Mouse (Mus musculus) brain, embryonic 14.5 days (tissue): Measurements from ENCODE around the gene Irf8. TPM values are rescaled to one million over a fixed set of nuclear protein-coding genes. Genes with fewer than 3 reads are reported as not detected.

ENCODE experiments used
- DNase-seq: peaks from one replicate; pipeline ENCODE4 v3.0.0-alpha.2; 2011; ENCODE audit warnings: low read depth
- CTCF ChIP-seq: fragments of 200-500 bp; IDR thresholded peaks from 2 replicates; pipeline ENCODE4 v1.5.1; 2012; ENCODE audit warnings: inconsistent platforms, mild to moderate bottlenecking, moderate library complexity, borderline replicate concordance; ENCODE audit not compliant: insufficient read depth, insufficient read length; ENCODE audit errors: extremely low read depth
- POLR2A ChIP-seq: fragments of 200-500 bp; IDR thresholded peaks from 2 replicates; pipeline ENCODE4 v1.6.1; 2012; ENCODE audit warnings: mild to moderate bottlenecking, inconsistent platforms, borderline replicate concordance; ENCODE audit not compliant: poor library complexity, insufficient read depth, insufficient read length, severe bottlenecking; ENCODE audit errors: extremely low read depth
- polyA plus RNA-seq: library from polyadenylated mRNA; depleted of rRNA; stranded (reverse); fragments of >200 nt; gene quantifications from 2 replicates; pipeline ENCODE4 v1.2.3, GENCODE M21; 2012

Irf8 gene
- polyA plus RNA-seq, 1 experiment, result 1.7 TPM

- TF ChIP-seq POLR2A, result no peak
- TF ChIP-seq CTCF, result no peak
Measured at GRCm38 (mm10) chr8:120741001-120741400, 4.8 kb downstream of the Irf8 start.

GRCm38 (mm10) chr8:120741815-120742530, 5.8 kb downstream of the Irf8 start:
- no peak for DNase-seq
- TF ChIP-seq POLR2A (no peak), CTCF (no peak)

More at GRCm38 (mm10) chr8:120741001-120741400, 4.8 kb downstream of the Irf8 start:
- no peak for DNase-seq

GRCm38 (mm10) chr8:120743149-120743897, 7.2 kb downstream of the Irf8 start:
- TF ChIP-seq CTCF (no peak), POLR2A (no peak)
- DNase-seq, result no peak

DNA sequence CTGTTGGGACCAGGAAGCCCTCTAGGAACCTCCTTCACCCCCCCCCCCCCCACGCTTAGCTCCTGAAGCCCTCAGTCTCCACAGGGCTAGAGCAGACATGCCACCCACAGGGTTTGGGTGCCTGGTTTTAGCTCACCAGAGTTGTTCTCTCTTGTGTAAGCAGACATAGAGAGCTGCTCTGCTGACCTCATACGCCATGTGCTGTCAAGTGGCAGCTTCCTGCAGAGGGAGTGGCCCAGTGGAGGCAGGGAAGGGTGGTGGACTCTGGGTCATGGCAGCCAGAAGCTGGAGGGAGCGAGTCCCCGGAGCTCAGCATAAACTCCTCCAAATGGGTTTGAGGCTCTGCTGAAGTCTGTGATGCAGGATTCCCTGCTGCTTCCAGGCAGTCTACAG, 7.7 kb downstream of the Irf8 start:
- TF ChIP-seq CTCF (no peak), POLR2A (no peak)
- DNase-seq, result no peak

GRCm38 (mm10) chr8:120744448-120744847, 8.3 kb downstream of the Irf8 start:
- DNase-seq, result no peak
- TF ChIP-seq CTCF, result no peak

GRCm38 (mm10) chr8:120745226-120745625, 9.1 kb downstream of the Irf8 start:
- DNase-seq, result no peak
- no peak for TF ChIP-seq CTCF
- TF ChIP-seq POLR2A, result no peak

- DNase-seq, result no peak
- TF ChIP-seq CTCF (no peak), POLR2A (no peak)
Measured at GRCm38 (mm10) chr8:120746007-120746701, 10.0 kb downstream of the Irf8 start.

DNA sequence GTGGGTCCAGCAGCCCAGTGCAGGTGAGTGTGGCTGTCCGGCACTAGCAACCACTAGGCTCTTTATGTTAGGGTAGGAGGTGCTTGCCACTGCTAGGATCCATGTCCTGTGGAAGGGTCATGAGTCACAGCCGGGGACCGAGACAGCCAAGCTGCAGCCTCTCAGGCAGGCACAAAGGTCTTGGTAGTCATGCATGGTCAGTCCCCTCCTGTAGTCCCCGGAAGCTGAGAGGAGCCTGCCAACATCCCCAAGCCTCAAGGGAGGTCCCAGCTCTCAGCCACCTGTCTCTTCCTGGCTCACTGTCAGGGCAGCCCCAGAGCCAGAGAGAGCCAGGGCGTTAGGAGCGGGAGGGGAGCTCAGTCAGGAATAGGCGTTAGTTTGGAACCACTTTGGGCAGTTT, 11.1 kb downstream of the Irf8 start:
- no peak for DNase-seq
- TF ChIP-seq POLR2A, result no peak
- no peak for TF ChIP-seq CTCF

DNA sequence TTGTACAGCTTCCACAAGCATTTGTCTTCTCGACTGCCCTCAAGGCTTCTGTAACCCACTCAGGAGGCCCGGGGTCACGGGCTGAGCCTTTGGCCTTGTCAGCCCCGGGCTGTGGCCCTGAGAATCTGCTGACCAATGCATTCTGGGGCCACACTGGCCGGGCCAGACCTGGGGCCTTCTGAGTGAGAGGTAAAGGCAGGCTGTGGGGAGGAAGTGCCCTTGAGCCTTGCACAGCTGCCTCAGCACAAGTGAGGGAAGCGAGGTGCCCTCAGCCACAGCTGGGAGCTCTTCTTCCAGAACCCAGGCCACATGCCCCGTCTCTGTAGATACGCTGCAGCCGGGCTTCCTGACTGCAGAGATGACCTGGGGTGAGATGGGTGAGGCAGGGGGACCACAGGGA, 14.5 kb downstream of the Irf8 start:
- no peak for TF ChIP-seq CTCF
- no peak for TF ChIP-seq POLR2A
- DNase-seq, result no peak

DNA sequence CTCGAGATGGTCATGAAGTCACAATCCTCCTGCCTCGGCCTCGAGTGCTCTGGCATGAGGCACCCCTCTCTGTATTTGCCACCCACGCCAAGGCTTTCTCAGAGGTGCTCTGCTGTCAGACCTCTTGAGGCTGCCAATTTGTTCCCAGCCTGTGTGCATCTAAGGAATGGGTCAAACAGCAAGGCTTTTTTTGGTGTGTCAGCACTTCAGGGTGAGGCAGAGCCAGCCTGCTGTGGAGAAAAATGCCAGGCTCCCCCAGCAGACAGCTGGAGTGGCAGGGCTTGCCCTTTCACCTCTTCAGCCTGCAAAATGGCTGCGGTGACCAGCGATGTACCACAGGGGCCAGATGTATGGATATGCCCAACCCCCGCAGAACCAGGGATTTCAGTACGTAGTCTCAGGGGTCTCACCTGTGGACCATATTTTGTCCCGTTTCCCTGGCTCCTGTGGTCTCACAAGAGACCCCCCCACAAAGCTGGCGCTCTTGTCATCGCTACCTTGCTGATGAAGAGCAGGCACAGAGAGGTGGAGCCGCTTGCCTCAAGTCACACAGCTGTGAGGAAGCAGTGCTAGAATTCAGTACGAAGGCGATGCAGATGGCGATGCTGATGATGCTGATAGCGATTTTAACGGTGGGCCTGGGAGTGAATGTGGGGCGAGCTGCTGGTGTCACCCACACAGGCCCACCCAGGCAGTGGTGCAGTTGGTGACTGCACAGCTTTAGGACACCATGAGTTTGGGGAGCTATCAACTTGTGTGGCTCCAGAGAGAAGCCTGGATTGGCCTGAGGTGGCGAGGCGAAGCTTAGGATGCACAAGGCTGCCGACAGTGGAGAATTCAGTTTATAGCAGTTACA, 15.3 kb downstream of the Irf8 start:
- no peak for DNase-seq
- TF ChIP-seq CTCF (no peak), POLR2A (no peak)

- no peak for TF ChIP-seq CTCF
- no peak for TF ChIP-seq POLR2A
- DNase-seq, result peak; percentile 14
Measured at GRCm38 (mm10) chr8:120752082-120752452, 15.9 kb downstream of the Irf8 start.

- no peak for DNase-seq
- no peak for TF ChIP-seq POLR2A
Measured at GRCm38 (mm10) chr8:120753476-120753875, 17.3 kb downstream of the Irf8 start.
